Mouse (Mus musculus): ENCODE results near the gene Alx3. TPM values are rescaled to one million over a fixed set of nuclear protein-coding genes. Genes with fewer than 3 reads are reported as not detected.
"Not testable (repeated sequence)": the region's sequence is repeated elsewhere in the genome, so short reads cannot be mapped to it uniquely, and the experiment has no call there.

The Alx3 gene
- total RNA-seq, 2 experiments from 2014 or later: 2.0 to 2.5 TPM

GRCm38 (mm10) chr3:107624424-107624823 lies 29.6 kb downstream of the Alx3 start:
- DNase-seq (ENCODE audit: low spot score in 2 of 2): no peak

- DNase-seq (ENCODE audit: low spot score in 2 of 2): no peak
These were observed 30.7 kb downstream of the Alx3 start for GRCm38 (mm10) chr3:107625536-107625935.

GRCm38 (mm10) chr3:107626751-107627150 lies 31.9 kb downstream of the Alx3 start:
- DNase-seq (ENCODE audit: low spot score in 2 of 2): no peak

- no peak for DNase-seq (ENCODE audit: low spot score in 2 of 2)
These were observed 32.8 kb downstream of the Alx3 start for GRCm38 (mm10) chr3:107627641-107628040.

GRCm38 (mm10) chr3:107628551-107628950 lies 33.7 kb downstream of the Alx3 start:
- DNase-seq (ENCODE audit: low spot score in 2 of 2): peak in 1 of 2 experiments; percentile 45

GRCm38 (mm10) chr3:107629411-107629810 lies 34.6 kb downstream of the Alx3 start:
- DNase-seq (ENCODE audit: low spot score in 2 of 2): no peak

- peak; percentile 36 to 62 for DNase-seq (ENCODE audit: low spot score in 2 of 2)
These were observed 36.1 kb downstream of the Alx3 start, which contains the start of gene Gm10961 for GRCm38 (mm10) chr3:107630682-107631522. Gene Gm10961, plus strand, starts transcription at chr3:107631322.

GRCm38 (mm10) chr3:107631523-107631958 lies 36.7 kb downstream of the Alx3 start, which contains the start of gene Strip1:
Gene Strip1, minus strand, starts transcription at chr3:107631694.
- peak; percentile 92 to 94 for DNase-seq (ENCODE audit: low spot score in 2 of 2)

GRCm38 (mm10) chr3:107632786-107633185 lies 38.0 kb downstream of the Alx3 start:
- DNase-seq (ENCODE audit: low spot score in 2 of 2): peak in 1 of 2 experiments; percentile 0

GRCm38 (mm10) chr3:107633906-107634305 lies 39.1 kb downstream of the Alx3 start:
- no peak for DNase-seq (ENCODE audit: low spot score in 2 of 2)

GRCm38 (mm10) chr3:107635836-107636235 lies 41.0 kb downstream of the Alx3 start:
- no peak for DNase-seq (ENCODE audit: low spot score in 2 of 2)

GRCm38 (mm10) chr3:107636236-107636635 lies 41.4 kb downstream of the Alx3 start:
- DNase-seq (ENCODE audit: low spot score in 2 of 2): no peak

- no peak for DNase-seq (ENCODE audit: low spot score in 2 of 2)
These were observed 42.9 kb downstream of the Alx3 start for GRCm38 (mm10) chr3:107637606-107638172.

- DNase-seq (ENCODE audit: low spot score in 2 of 2): no peak
These were observed 52.1 kb downstream of the Alx3 start for GRCm38 (mm10) chr3:107646947-107647346.

- DNase-seq (ENCODE audit: low spot score in 2 of 2): not testable (repeated sequence)
These were observed 55.4 kb downstream of the Alx3 start for GRCm38 (mm10) chr3:107650276-107650675.

- DNase-seq (ENCODE audit: low spot score in 2 of 2): no peak
These were observed 58.1 kb downstream of the Alx3 start for GRCm38 (mm10) chr3:107652968-107653367.

- DNase-seq (ENCODE audit: low spot score in 2 of 2): no peak
These were observed 60.0 kb downstream of the Alx3 start for GRCm38 (mm10) chr3:107654861-107655260.

Other genes starting within 250 kb of the Alx3 start
- gene Kcnc4, start 135.5 kb upstream of the Alx3 start, total RNA-seq (2021): 10 to 100 TPM; 70.5 to 75.2 TPM
- gene Slc6a17, start 77.0 kb upstream of the Alx3 start, total RNA-seq (2021): 100 to 1,000 TPM; 388 to 416 TPM
- gene Ubl4b, start 40.0 kb upstream of the Alx3 start, total RNA-seq (2021): not detected
- not detected for gene Gm10961, start 36.3 kb downstream of the Alx3 start, total RNA-seq (2021)
- 10 to 100 TPM; 63.9 to 65.4 TPM for gene Strip1, start 36.7 kb downstream of the Alx3 start, total RNA-seq (2021)
- 100 to 1,000 TPM; 305 to 328 TPM for gene Ahcyl1, start 101.5 kb downstream of the Alx3 start, total RNA-seq (2021)
- 10 to 100 TPM; 15.9 to 17.2 TPM for gene Csf1, start 165.4 kb downstream of the Alx3 start, total RNA-seq (2021)

Data from left cerebral cortex, adult 18-20 months (tissue).